Mouse (Mus musculus): ENCODE data around the gene Lce1j. TPM values are rescaled to one million over a fixed set of nuclear protein-coding genes. Genes with fewer than 3 reads are reported as not detected.
"Not testable (repeated sequence)": the region's sequence is repeated elsewhere in the genome, so short reads cannot be mapped to it uniquely, and the experiment has no call there.

The Lce1j gene
- not detected for total RNA-seq (2021)

DNA sequence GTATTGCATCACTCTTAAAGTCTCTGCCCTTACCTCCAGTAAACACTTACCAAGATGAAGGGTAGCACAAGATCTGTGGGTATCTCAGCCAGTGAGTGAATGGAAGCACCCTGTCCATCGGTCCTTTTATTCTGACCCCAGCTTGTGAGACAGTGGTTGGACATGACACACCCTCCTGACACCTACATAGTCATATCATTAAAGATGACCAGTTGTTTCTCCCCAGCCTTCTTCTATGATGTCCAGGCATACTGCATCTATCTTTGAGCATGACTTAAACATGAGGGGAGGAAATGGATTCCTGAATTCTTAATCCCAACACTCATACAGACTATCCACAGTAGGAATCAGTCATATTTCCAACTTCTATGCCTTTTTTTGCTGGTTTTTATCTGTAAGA is at the start of gene Lce1j:
Gene Lce1j, minus strand, starts transcription at position 101 of the 400 bp plus-strand sequence.
- no peak for DNase-seq (ENCODE audit: low spot score in 2 of 2)
- intact Hi-C loops (cut with DNase I), result no loop called here

DNA sequence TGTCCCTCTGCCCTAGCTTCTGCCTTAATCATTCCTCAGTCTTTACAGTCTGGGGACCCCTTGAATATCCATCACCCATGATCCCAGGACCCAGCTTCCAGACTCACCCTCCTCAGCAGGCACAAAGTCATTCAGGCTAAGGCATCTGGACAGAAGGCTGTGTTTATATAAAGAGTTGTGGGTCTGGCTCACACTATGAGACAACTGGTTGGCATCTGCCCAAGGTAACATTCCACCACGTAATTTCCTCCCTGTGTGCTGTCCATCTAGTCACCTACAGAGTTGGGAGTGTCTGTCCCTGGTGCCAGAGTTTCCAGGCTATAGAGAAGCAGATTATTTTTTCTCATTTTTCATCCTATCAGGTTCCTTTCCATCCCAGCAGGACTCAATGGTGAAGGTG is 36.8 kb upstream of the Lce1j start, which contains the start of gene Kprp:
Gene Kprp, minus strand, starts transcription at position 140 of the 400 bp plus-strand sequence.
- intact Hi-C loops (cut with DNase I), result no loop called here
- DNase-seq (ENCODE audit: low spot score in 2 of 2), result no peak

DNA sequence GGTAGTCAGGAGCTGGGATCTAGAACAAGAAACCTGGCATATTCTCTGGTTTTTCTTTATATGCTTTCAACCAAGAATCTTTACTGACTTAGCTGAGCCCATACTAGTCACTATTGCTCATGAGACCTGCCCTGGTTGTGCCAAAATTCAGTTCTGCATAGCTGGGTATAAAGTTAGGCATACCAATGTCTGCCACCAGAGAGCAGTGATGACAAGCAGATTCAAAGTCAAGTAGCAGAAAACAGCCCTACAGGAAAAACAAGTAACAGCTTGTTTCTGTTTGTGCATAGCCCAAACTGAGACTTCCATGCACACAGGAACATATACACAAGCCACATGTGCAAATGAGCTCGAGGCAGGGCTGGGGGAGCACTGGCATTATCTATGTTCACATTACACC is 35.5 kb upstream of the Lce1j start:
- intact Hi-C loops (cut with DNase I), result no loop called here
- no peak for DNase-seq (ENCODE audit: low spot score in 2 of 2)

DNA sequence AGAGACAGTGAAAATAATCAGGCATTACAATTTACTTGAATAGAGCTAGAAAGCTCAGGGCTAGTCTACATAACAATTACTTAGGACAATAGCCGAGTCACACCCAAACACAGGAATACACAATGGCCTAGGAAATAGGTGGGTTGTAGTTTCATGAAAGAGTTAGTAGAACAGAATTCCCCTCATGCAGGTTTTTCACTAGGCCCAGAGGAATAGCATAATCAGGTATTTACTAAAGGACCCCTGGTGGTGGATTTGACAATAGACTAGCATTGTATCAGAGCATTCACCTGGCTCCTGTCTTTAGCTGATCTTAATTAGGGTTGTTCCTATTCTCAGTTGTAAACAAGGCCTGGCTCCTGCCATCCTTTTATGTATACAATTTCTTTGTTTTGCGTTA is 25.7 kb upstream of the Lce1j start:
- DNase-seq (ENCODE audit: low spot score in 2 of 2); intact Hi-C loops (cut with DNase I): not testable (repeated sequence)

DNA sequence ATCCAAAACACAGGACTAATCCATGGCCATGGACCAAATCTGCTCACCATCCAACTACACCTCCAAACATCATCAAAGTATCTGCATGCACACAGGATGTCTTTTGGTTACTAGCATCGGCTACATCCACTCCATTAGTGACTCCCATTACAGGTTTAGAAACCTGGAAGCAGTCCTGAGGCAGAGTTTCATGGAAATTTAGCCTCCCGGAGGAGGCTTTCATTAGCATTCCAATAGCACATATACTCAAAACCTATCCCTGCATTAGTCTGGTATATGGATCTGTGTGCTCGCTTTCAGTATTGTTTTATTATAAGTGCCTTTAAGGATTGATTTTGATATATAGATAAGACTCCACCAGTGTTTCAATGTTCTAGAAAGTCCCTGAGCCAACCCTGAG is 25.3 kb upstream of the Lce1j start:
- intact Hi-C loops (cut with DNase I), result no loop called here

DNA sequence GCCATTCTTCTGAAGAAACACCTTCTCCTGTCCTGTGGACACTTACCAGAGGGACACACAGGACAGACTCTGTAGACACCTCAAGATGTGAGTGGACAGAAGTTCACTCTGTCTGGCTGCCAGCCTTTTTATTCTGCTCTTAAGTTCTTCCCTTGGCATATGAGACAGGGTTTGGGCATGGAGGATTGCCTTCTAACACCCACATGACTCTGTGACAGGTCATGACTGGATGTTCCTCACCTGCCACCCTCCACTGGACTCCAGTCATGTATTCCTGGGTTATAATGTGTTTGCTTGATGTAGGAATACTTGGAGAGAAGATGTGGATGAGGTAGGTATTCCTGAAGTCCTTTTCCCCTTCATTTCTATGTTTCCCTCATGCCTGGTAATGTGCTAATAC is 17.5 kb upstream of the Lce1j start, which contains the start of gene Lce1k:
Gene Lce1k, minus strand, starts transcription at position 101 of the 400 bp plus-strand sequence.
- intact Hi-C loops (cut with DNase I), result no loop called here
- no peak for DNase-seq (ENCODE audit: low spot score in 2 of 2)

More for the DNA sequence above, 25.3 kb upstream of the Lce1j start:
- no peak for DNase-seq (ENCODE audit: low spot score in 2 of 2)

DNA sequence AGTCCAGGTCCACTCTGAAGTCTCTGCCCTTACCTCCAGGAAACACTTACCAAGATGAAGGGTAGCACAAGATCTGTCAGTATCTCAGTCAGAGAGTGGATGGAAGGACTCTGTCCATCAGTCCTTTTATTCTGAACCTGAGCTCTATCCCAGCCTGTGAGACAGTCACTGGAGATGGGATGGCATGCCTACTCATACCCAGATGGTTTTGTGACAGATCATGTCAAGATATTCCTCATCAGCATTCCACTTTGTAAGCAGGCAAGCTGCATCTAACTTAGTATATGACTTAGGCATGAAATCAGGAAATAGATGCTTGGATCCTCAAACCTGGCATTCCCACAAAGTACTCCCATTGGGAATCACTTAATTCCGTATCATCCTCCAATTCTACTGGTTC is 11.5 kb downstream of the Lce1j start, which contains the start of gene Lce1i:
Gene Lce1i, minus strand, starts transcription at position 101 of the 400 bp plus-strand sequence.
- intact Hi-C loops (cut with DNase I), result no loop called here

DNA sequence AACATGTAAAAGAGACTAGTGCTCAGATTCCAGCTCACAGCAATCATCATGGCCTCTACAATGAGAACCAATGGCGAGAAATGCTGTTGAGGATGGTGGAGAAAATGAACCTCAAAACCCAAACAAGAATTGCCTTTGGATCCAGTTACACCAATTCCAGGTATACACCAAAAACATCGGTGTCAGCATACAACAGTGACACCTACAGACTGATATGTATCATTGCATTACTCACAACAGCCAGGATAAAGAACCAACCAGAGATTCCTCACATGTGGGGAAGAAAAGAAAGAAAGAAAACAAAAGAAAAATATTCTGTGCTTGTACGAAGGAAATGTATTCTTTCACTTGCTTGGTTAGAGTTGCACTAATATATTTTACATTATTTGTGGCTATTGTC is 18.7 kb downstream of the Lce1j start:
- DNase-seq (ENCODE audit: low spot score in 2 of 2), result no peak
- intact Hi-C loops (cut with DNase I), result loop anchor here (5.0 kb wide), 1 partner anchor 619 kb away; no protein-coding TSS in a partner anchor

More for the DNA sequence above, 11.5 kb downstream of the Lce1j start, which contains the start of gene Lce1i:
- DNase-seq (ENCODE audit: low spot score in 2 of 2), result no peak

DNA sequence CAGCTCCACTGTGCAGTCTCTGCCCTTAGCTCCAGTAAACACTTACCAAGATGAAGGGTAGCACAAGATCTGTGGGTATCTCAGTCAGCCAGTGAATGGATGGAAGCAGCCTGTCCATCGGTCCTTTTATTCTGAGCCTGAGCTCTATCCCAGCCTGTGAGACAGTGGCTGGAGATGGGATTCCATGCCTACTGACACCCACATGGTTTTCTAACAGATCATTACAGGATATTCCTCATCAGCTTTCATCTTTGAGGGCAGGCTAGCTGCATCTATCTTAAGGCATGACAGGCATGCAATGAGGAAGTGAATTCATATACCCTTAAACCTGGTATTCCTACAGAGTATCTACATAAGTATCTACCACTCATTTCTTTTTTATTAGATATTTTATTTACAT is 25.3 kb downstream of the Lce1j start, which contains the start of gene Lce1h:
Gene Lce1h, minus strand, starts transcription at position 101 of the 400 bp plus-strand sequence.
- intact Hi-C loops (cut with DNase I), result no loop called here
- no peak for DNase-seq (ENCODE audit: low spot score in 2 of 2)

DNA sequence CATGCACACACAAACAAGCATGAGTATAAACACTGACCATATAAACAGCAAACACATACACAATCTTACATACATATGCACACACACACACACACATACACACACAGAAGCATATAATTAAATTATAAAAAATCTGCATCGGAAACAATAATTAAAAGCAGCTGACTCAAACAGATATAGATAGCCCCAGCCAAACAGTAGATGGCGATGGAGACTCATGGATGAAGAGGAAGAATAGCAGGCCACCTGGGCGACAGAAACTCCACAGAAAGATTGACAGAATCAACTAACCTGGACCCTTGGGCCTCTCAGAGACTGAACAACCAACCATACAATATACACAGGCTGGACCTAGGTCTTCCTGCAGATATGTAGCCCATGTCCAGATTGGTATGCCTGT is 37.1 kb downstream of the Lce1j start:
- intact Hi-C loops (cut with DNase I), result loop anchor here (5.0 kb wide), 1 partner anchor 149 kb away; no protein-coding TSS in a partner anchor

DNA sequence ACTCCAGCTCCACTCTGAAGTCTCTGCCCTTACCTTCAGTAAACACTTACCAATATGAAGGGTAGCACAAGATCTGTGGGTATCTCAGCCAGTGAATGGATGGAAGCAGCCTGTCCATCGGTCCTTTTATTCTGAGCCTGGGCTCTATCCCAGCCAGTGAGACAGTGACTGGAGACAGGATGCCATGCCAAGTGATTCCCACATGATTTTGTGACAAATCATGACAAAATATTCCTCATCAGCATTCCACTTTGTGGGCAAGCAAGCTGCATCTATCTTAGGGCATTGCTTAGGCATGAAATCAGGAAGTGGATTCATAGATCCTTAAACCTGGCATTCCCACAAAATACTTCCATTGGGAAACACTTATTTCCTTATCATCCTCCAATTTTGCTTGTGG is 38.1 kb downstream of the Lce1j start, which contains the start of gene Lce1g:
Gene Lce1g, minus strand, starts transcription at position 101 of the 400 bp plus-strand sequence.
- intact Hi-C loops (cut with DNase I), result loop anchor here (5.0 kb wide), 1 partner anchor 150 kb away; no protein-coding TSS in a partner anchor
- no peak for DNase-seq (ENCODE audit: low spot score in 2 of 2)

More for the DNA sequence above, 37.1 kb downstream of the Lce1j start:
- no peak for DNase-seq (ENCODE audit: low spot score in 2 of 2)

DNA sequence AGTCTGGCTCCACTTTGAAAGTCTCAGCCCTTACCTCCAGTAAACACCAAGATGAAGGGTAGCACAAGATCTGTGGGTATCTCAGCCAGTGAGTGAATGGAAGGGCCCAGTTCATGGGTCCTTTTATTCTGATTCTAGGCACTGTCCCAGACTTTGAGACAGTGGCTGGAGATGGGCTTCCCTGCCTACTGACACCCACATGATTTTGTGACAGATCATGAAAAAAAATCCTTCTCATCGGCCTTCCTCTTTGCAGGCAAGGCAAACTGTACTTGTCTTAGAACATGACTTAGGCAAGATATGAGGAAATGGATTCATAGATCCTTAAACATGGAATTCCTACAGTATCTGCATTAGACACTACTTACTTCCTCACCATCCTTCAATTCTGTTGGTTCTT is 51.3 kb downstream of the Lce1j start, which contains the start of gene Gm38119:
Gene Gm38119, minus strand, starts transcription at position 101 of the 400 bp plus-strand sequence.
- intact Hi-C loops (cut with DNase I), result no loop called here
- no peak for DNase-seq (ENCODE audit: low spot score in 2 of 2)

Other genes with a start within 250 kb of the Lce1j start
- gene Ivl, start 216.8 kb downstream of the Lce1j start, total RNA-seq (2021), result not detected
- not detected for gene Smcp, start 201.5 kb downstream of the Lce1j start, total RNA-seq (2021)
- not detected for gene 2210017I01Rik, start 183.0 kb downstream of the Lce1j start, total RNA-seq (2021)
- gene Lce6a, start 168.9 kb downstream of the Lce1j start, total RNA-seq (2021), result not detected
- not detected for gene Lce1a1, start 142.2 kb downstream of the Lce1j start, total RNA-seq (2021)
- gene Lce1b, start 133.6 kb downstream of the Lce1j start, total RNA-seq (2021), result not detected
- not detected for gene Lce1a2, start 120.2 kb downstream of the Lce1j start, total RNA-seq (2021)
- gene Lce1c, start 111.3 kb downstream of the Lce1j start, total RNA-seq (2021), result not detected
- not detected for gene Lce1d, start 103.3 kb downstream of the Lce1j start, total RNA-seq (2021)
- gene Lce1e, start 81.4 kb downstream of the Lce1j start, total RNA-seq (2021), result not detected
- not detected for gene Lce1f, start 70.2 kb downstream of the Lce1j start, total RNA-seq (2021)
- gene Gm38119, start 51.4 kb downstream of the Lce1j start, total RNA-seq (2021), result not detected
- not detected for gene Lce1g, start 38.2 kb downstream of the Lce1j start, total RNA-seq (2021)
- not detected for gene Lce1h, start 25.4 kb downstream of the Lce1j start, total RNA-seq (2021)
- gene Lce1i, start 11.6 kb downstream of the Lce1j start, total RNA-seq (2021), result not detected
- not detected for gene Lce1k, start 17.4 kb upstream of the Lce1j start, total RNA-seq (2021)
- not detected for gene Kprp, start 36.7 kb upstream of the Lce1j start, total RNA-seq (2021)
- gene Lce1l, start 60.8 kb upstream of the Lce1j start, total RNA-seq (2021), result not detected
- gene 2310050C09Rik, start 79.7 kb upstream of the Lce1j start, total RNA-seq (2021), result not detected
- not detected for gene Lce3a, start 135.7 kb upstream of the Lce1j start, total RNA-seq (2021)
- gene Lce3b, start 142.5 kb upstream of the Lce1j start, total RNA-seq (2021), result not detected
- not detected for gene Lce3c, start 154.0 kb upstream of the Lce1j start, total RNA-seq (2021)
- gene Lce3d, start 166.9 kb upstream of the Lce1j start, total RNA-seq (2021), result not detected
- gene Lce3e, start 176.5 kb upstream of the Lce1j start, total RNA-seq (2021), result not detected
- not detected for gene Lce3f, start 201.7 kb upstream of the Lce1j start, total RNA-seq (2021)
- gene Crct1, start 225.2 kb upstream of the Lce1j start, total RNA-seq (2021), result under 1 TPM in 1 of 2 experiments, not detected in 1; 0.60 TPM
- not detected for gene Lce1m, start 228.5 kb upstream of the Lce1j start, total RNA-seq (2021)